Mouse (Mus musculus): ENCODE results near the gene Adam8. TPM values are rescaled to one million over a fixed set of nuclear protein-coding genes. Genes with fewer than 3 reads are reported as not detected.

Gene Adam8
- polyA plus RNA-seq, 1 experiment: 55.1 TPM

- H3K4me1 ChIP-seq (ENCODE audit: control insufficient read depth, insufficient read depth, low read length): no peaks in the 10 kb centered on the region
- no peak for TF ChIP-seq CTCF (IDR thresholded peaks at IDR 0.05; ENCODE audit: control insufficient read depth, insufficient read depth, low read length)
- TF ChIP-seq POLR2A (IDR thresholded peaks at IDR 0.05; ENCODE audit: borderline replicate concordance, control insufficient read depth, low read depth, low read length): no peak
- 92% methylated on average over 9 of the region's 9 CpGs for WGBS
- no peak overlapping the region for H3K4me3 ChIP-seq (replicated peaks; ENCODE audit: control insufficient read depth, low read depth, low read length)
- no peak overlapping the region for H3K27ac ChIP-seq (ENCODE audit: control insufficient read depth, insufficient read depth, low read depth, low read length, poor library complexity)
Observed at GRCm38 (mm10) chr7:140007781-140008180, 15.4 kb upstream of the Adam8 start.

DNA sequence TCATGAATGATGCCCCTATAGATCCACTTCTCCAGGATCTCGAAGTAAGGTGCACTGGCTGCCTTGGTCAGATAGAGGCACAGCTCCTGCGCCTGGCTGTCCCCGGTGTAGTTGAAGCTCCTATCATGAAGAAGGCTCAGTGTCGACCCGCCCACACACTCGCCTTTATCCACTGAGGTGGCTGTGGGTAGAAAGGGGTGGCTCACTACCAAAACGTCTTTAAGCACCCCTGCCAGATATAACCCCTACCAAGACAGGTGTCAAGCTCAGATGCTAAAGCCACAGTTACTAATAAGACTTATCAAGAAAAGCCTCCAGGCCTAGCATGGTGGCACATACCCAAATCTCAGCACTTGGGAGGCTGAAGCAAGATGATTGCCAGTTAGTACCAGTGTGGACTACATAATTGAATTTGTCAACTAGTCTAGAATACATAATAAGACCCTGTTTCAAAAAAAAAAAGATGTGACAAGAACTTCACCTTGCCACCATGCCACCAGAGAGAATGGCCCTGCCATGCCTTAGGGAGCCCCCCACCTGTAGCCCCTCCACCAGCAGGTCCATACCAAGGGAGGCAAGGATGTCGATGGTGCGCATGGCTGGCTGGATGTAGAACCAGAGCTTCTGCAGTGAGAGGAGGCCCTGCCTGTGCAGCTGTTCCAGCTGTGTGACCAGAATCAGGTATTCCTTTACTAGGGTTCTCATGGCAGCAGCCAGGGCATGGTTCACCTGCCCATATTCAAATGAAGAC lies 14.7 kb upstream of the Adam8 start:
- 82% methylated on average over 9 of the region's 9 CpGs for WGBS
- TF ChIP-seq POLR2A (IDR thresholded peaks at IDR 0.05; ENCODE audit: borderline replicate concordance, control insufficient read depth, low read depth, low read length): no peak
- no peaks in the 10 kb centered on the region for H3K4me1 ChIP-seq (ENCODE audit: control insufficient read depth, insufficient read depth, low read length)
- no peak overlapping the region for H3K27ac ChIP-seq (ENCODE audit: control insufficient read depth, insufficient read depth, low read depth, low read length, poor library complexity)
- no peak overlapping the region for H3K4me3 ChIP-seq (replicated peaks; ENCODE audit: control insufficient read depth, low read depth, low read length)

DNA sequence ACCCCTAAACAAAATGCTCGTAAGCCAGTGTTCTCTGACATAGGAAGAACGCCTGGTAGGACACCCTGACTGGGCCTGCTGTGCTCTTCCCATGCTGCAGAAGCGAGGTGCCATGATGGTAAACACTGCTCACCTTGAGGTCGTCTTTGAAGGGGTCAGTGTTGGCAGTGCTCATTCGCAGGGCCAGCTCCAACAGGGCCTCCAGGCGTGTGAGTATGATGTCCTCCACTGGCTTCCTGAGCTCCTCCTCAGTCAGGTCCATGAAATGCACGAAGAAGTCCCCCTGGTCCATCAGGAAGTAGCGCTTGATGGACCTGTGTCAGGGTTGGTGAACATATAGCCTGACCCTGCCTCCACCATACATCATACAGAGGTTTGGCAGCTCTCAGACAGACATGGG lies 12.3 kb upstream of the Adam8 start:
- TF ChIP-seq POLR2A (IDR thresholded peaks at IDR 0.05; ENCODE audit: borderline replicate concordance, control insufficient read depth, low read depth, low read length) (no peak), CTCF (IDR thresholded peaks at IDR 0.05; ENCODE audit: control insufficient read depth, insufficient read depth, low read length) (no peak)
- Histone ChIP-seq H3K27ac (ENCODE audit: control insufficient read depth, insufficient read depth, low read depth, low read length, poor library complexity) (no peak overlapping the region), H3K4me1 (ENCODE audit: control insufficient read depth, insufficient read depth, low read length) (no peaks in the 10 kb centered on the region), H3K4me3 (replicated peaks; ENCODE audit: control insufficient read depth, low read depth, low read length) (no peak overlapping the region)
- 87% methylated on average over 8 of the region's 8 CpGs for WGBS

DNA sequence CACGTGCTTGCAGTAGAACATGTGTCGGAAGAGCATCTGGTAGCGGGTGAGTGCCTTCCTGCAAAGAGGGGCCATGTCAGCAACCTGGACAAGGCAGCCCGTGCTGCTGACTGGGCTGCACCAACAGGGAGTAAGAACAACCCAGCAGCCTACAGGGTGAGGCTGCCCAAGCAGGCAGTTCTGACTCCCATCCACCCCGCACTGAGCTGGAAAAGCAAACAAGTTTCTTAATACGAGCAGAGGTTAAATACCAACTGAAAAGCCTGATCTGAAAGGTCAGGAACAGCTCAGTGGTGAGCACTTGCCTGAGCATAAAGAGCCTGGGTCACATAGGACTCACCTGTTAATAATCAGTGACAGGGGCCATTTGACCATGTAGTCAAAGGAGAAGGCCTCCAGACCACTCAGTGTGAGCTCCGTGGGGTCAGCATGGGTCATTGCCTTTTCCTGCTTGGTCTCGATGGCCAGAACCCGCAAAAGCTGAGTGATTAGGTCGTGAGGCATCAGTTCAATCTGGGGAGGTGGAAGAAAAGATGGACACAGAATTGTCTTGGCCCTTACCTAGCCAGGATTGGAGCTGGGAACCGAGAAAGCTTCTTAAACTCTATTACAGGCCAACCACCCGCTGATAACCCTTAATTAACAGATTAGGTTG lies 8.9 kb upstream of the Adam8 start:
- 90% methylated on average over 12 of the region's 12 CpGs for WGBS
- H3K4me1 ChIP-seq (ENCODE audit: control insufficient read depth, insufficient read depth, low read length): no peaks in the 10 kb centered on the region
- no peak overlapping the region for H3K27ac ChIP-seq (ENCODE audit: control insufficient read depth, insufficient read depth, low read depth, low read length, poor library complexity)
- H3K4me3 ChIP-seq (replicated peaks; ENCODE audit: control insufficient read depth, low read depth, low read length): no peak overlapping the region
- TF ChIP-seq CTCF (IDR thresholded peaks at IDR 0.05; ENCODE audit: control insufficient read depth, insufficient read depth, low read length) (no peak), POLR2A (IDR thresholded peaks at IDR 0.05; ENCODE audit: borderline replicate concordance, control insufficient read depth, low read depth, low read length) (no peak)

DNA sequence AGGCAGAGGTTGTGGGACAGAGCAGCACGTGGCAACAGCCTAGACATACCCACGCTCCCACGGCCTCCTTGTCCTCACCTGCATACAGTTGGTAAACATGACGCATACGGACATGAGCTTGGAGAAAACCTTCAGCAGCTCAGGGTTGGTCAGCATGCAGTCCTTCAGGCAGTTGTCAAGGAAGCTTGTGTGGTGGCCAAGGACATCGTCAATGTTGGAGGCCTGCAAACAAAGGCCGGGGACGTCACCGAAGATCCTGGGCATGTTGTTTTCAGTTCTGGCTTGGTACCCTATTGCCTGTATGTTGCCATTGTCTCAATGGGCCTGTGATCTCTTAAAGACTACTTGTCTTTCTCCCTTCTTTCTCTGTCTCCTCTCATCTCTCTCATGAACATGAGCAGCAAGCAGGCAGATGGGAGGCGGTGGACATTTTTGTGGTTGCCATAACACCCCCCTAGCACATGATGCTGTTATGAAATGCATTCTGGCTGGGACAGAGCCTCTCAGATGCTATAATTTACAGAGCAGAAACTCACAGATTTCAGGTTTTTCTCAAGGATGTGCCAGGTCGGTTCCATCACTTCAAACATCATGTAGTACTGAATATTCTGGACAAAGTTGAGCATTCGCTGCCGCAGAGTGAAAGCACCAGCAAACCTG lies 6.5 kb upstream of the Adam8 start:
- H3K27ac ChIP-seq (ENCODE audit: control insufficient read depth, insufficient read depth, low read depth, low read length, poor library complexity): no peak overlapping the region
- H3K4me3 ChIP-seq (replicated peaks; ENCODE audit: control insufficient read depth, low read depth, low read length): no peak overlapping the region
- 94% methylated on average over 13 of the region's 13 CpGs for WGBS
- no peak for TF ChIP-seq CTCF (IDR thresholded peaks at IDR 0.05; ENCODE audit: control insufficient read depth, insufficient read depth, low read length)
- TF ChIP-seq POLR2A (IDR thresholded peaks at IDR 0.05; ENCODE audit: borderline replicate concordance, control insufficient read depth, low read depth, low read length): no peak
- no peaks in the 10 kb centered on the region for H3K4me1 ChIP-seq (ENCODE audit: control insufficient read depth, insufficient read depth, low read length)

GRCm38 (mm10) chr7:139994676-139995075 lies 2.3 kb upstream of the Adam8 start:
- peak; percentile 58 for TF ChIP-seq CTCF (IDR thresholded peaks at IDR 0.05; ENCODE audit: control insufficient read depth, insufficient read depth, low read length)
- TF ChIP-seq POLR2A (IDR thresholded peaks at IDR 0.05; ENCODE audit: borderline replicate concordance, control insufficient read depth, low read depth, low read length): no peak
- Histone ChIP-seq H3K4me1 (ENCODE audit: control insufficient read depth, insufficient read depth, low read length) (no peaks in the 10 kb centered on the region), H3K27ac (ENCODE audit: control insufficient read depth, insufficient read depth, low read depth, low read length, poor library complexity) (no peak overlapping the region), H3K4me3 (replicated peaks; ENCODE audit: control insufficient read depth, low read depth, low read length) (no peak overlapping the region)
- 29% methylated on average over 3 of the region's 3 CpGs for WGBS

- H3K4me3 ChIP-seq (replicated peaks; ENCODE audit: control insufficient read depth, low read depth, low read length): no peak overlapping the region
- H3K4me1 ChIP-seq (ENCODE audit: control insufficient read depth, insufficient read depth, low read length): no peaks in the 10 kb centered on the region
- H3K27ac ChIP-seq (ENCODE audit: control insufficient read depth, insufficient read depth, low read depth, low read length, poor library complexity): no peak overlapping the region
- TF ChIP-seq CTCF (IDR thresholded peaks at IDR 0.05; ENCODE audit: control insufficient read depth, insufficient read depth, low read length) (no peak), POLR2A (IDR thresholded peaks at IDR 0.05; ENCODE audit: borderline replicate concordance, control insufficient read depth, low read depth, low read length) (no peak)
- WGBS: 83% methylated on average over 4 of the region's 4 CpGs
Observed at GRCm38 (mm10) chr7:139994202-139994601, 1.8 kb upstream of the Adam8 start.

DNA sequence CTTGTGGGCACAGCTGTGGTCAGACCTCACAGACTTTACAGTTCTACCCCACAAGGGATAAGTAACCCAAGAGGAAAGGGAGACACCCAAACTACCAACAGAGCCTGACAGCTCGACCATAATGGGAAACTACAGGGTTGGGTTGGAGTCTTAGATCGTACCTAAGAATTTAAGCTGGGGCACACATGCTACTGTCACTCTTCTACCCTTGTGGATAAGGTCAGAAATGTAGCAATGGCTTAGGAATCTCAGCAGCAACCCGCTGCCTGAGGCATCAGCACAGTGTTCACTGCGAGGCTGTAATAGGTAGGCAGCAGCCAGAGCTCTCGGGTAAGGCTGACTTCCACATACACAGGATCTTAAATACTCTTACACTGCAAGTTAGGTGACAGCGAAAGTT lies 1.2 kb upstream of the Adam8 start:
- WGBS: 86% methylated on average over 6 of the region's 6 CpGs
- no peak for TF ChIP-seq CTCF (IDR thresholded peaks at IDR 0.05; ENCODE audit: control insufficient read depth, insufficient read depth, low read length)
- TF ChIP-seq POLR2A (IDR thresholded peaks at IDR 0.05; ENCODE audit: borderline replicate concordance, control insufficient read depth, low read depth, low read length): no peak
- no peak overlapping the region; the same call in 1 of the 2 replicates for H3K27ac ChIP-seq (ENCODE audit: control insufficient read depth, insufficient read depth, low read depth, low read length, poor library complexity)
- H3K4me1 ChIP-seq (ENCODE audit: control insufficient read depth, insufficient read depth, low read length): no peaks in the 10 kb centered on the region
- H3K4me3 ChIP-seq (replicated peaks; ENCODE audit: control insufficient read depth, low read depth, low read length): no peak overlapping the region

Data from bone marrow, adult 2 months (tissue).